Mouse (Mus musculus): ENCODE data around the gene Nkx1-2. TPM values are rescaled to one million over a fixed set of nuclear protein-coding genes. Genes with fewer than 3 reads are reported as not detected.

The Nkx1-2 gene
- polyA plus RNA-seq, 1 experiment from 2014 or later, result not detected

- no peak for ATAC-seq (ENCODE audit: insufficient read depth, low FRiP score)
- WGBS, result 72% methylated on average over 3 of the region's 3 CpGs
- no peak overlapping the region for H3K4me2 ChIP-seq (ENCODE audit: low read depth, low read length)
- no peaks in the 10 kb centered on the region for H3K36me3 ChIP-seq (ENCODE audit: control insufficient read depth, insufficient read depth, low read length)
- no peaks in the 10 kb centered on the region for H3K9me3 ChIP-seq (replicated peaks; ENCODE audit: control insufficient read depth, low read length)
- H3K4me3 ChIP-seq (replicated peaks; ENCODE audit: low read length), result no peak overlapping the region
- H3K27ac ChIP-seq (ENCODE audit: low read length), result no peak overlapping the region
- no peaks in the 10 kb centered on the region for H3K4me1 ChIP-seq (ENCODE audit: control insufficient read depth, insufficient read depth, low read length)
- H3K27me3 ChIP-seq (ENCODE audit: control insufficient read depth, insufficient read depth, low read length), result no peaks in the 10 kb centered on the region
- H3K9ac ChIP-seq (ENCODE audit: low read length), result no peak overlapping the region
Observed at GRCm38 (mm10) chr7:132627448-132627847, 28.0 kb upstream of the Nkx1-2 start.

GRCm38 (mm10) chr7:132626174-132626573, 26.7 kb upstream of the Nkx1-2 start:
- no peak overlapping the region for H3K9ac ChIP-seq (ENCODE audit: low read length)
- ATAC-seq (ENCODE audit: insufficient read depth, low FRiP score), result no peak
- no peaks in the 10 kb centered on the region for H3K27me3 ChIP-seq (ENCODE audit: control insufficient read depth, insufficient read depth, low read length)
- 48% methylated on average over 4 of the region's 4 CpGs for WGBS
- no peaks in the 10 kb centered on the region for H3K4me1 ChIP-seq (ENCODE audit: control insufficient read depth, insufficient read depth, low read length)
- no peak overlapping the region for H3K4me2 ChIP-seq (ENCODE audit: low read depth, low read length)
- no peak overlapping the region for H3K27ac ChIP-seq (ENCODE audit: low read length)
- no peaks in the 10 kb centered on the region for H3K9me3 ChIP-seq (replicated peaks; ENCODE audit: control insufficient read depth, low read length)
- H3K4me3 ChIP-seq (replicated peaks; ENCODE audit: low read length), result no peak overlapping the region
- no peaks in the 10 kb centered on the region for H3K36me3 ChIP-seq (ENCODE audit: control insufficient read depth, insufficient read depth, low read length)

GRCm38 (mm10) chr7:132624161-132624560, 24.7 kb upstream of the Nkx1-2 start:
- H3K27me3 ChIP-seq (ENCODE audit: control insufficient read depth, insufficient read depth, low read length), result no peaks in the 10 kb centered on the region
- H3K27ac ChIP-seq (ENCODE audit: low read length), result no peak overlapping the region
- H3K4me3 ChIP-seq (replicated peaks; ENCODE audit: low read length), result no peak overlapping the region
- H3K9me3 ChIP-seq (replicated peaks; ENCODE audit: control insufficient read depth, low read length), result no peaks in the 10 kb centered on the region
- ATAC-seq (ENCODE audit: insufficient read depth, low FRiP score), result no peak
- WGBS, result 79% methylated on average over 10 of the region's 10 CpGs
- H3K4me2 ChIP-seq (ENCODE audit: low read depth, low read length), result no peak overlapping the region
- no peak overlapping the region for H3K9ac ChIP-seq (ENCODE audit: low read length)
- H3K4me1 ChIP-seq (ENCODE audit: control insufficient read depth, insufficient read depth, low read length), result no peaks in the 10 kb centered on the region
- H3K36me3 ChIP-seq (ENCODE audit: control insufficient read depth, insufficient read depth, low read length), result no peaks in the 10 kb centered on the region

- no peaks in the 10 kb centered on the region for H3K27me3 ChIP-seq (ENCODE audit: control insufficient read depth, insufficient read depth, low read length)
- no peaks in the 10 kb centered on the region for H3K36me3 ChIP-seq (ENCODE audit: control insufficient read depth, insufficient read depth, low read length)
- no peak for ATAC-seq (ENCODE audit: insufficient read depth, low FRiP score)
- H3K4me2 ChIP-seq (ENCODE audit: low read depth, low read length), result no peak overlapping the region
- H3K4me3 ChIP-seq (replicated peaks; ENCODE audit: low read length), result no peak overlapping the region
- no peaks in the 10 kb centered on the region for H3K9me3 ChIP-seq (replicated peaks; ENCODE audit: control insufficient read depth, low read length)
- no peak overlapping the region for H3K27ac ChIP-seq (ENCODE audit: low read length)
- H3K4me1 ChIP-seq (ENCODE audit: control insufficient read depth, insufficient read depth, low read length), result no peaks in the 10 kb centered on the region
- no peak overlapping the region for H3K9ac ChIP-seq (ENCODE audit: low read length)
- 80% methylated on average over 15 of the region's 15 CpGs for WGBS
Observed at GRCm38 (mm10) chr7:132619975-132620918, 20.8 kb upstream of the Nkx1-2 start.

GRCm38 (mm10) chr7:132619549-132619948, 20.1 kb upstream of the Nkx1-2 start:
- no peaks in the 10 kb centered on the region for H3K27me3 ChIP-seq (ENCODE audit: control insufficient read depth, insufficient read depth, low read length)
- no peaks in the 10 kb centered on the region for H3K4me1 ChIP-seq (ENCODE audit: control insufficient read depth, insufficient read depth, low read length)
- no peak overlapping the region for H3K4me2 ChIP-seq (ENCODE audit: low read depth, low read length)
- no peaks in the 10 kb centered on the region for H3K9me3 ChIP-seq (replicated peaks; ENCODE audit: control insufficient read depth, low read length)
- WGBS, result 83% methylated on average over 8 of the region's 8 CpGs
- H3K27ac ChIP-seq (ENCODE audit: low read length), result no peak overlapping the region
- no peak overlapping the region for H3K9ac ChIP-seq (ENCODE audit: low read length)
- ATAC-seq (ENCODE audit: insufficient read depth, low FRiP score), result no peak
- H3K4me3 ChIP-seq (replicated peaks; ENCODE audit: low read length), result no peak overlapping the region
- no peaks in the 10 kb centered on the region for H3K36me3 ChIP-seq (ENCODE audit: control insufficient read depth, insufficient read depth, low read length)

- no peak for ATAC-seq (ENCODE audit: insufficient read depth, low FRiP score)
Observed at GRCm38 (mm10) chr7:132617021-132617564, 17.7 kb upstream of the Nkx1-2 start.

GRCm38 (mm10) chr7:132616391-132616790, 17.0 kb upstream of the Nkx1-2 start:
- H3K27me3 ChIP-seq (ENCODE audit: control insufficient read depth, insufficient read depth, low read length), result no peaks in the 10 kb centered on the region
- H3K4me2 ChIP-seq (ENCODE audit: low read depth, low read length), result no peak overlapping the region
- WGBS, result 54% methylated on average over 6 of the region's 6 CpGs
- H3K9ac ChIP-seq (ENCODE audit: low read length), result no peak overlapping the region
- no peaks in the 10 kb centered on the region for H3K9me3 ChIP-seq (replicated peaks; ENCODE audit: control insufficient read depth, low read length)
- ATAC-seq (ENCODE audit: insufficient read depth, low FRiP score), result no peak
- no peaks in the 10 kb centered on the region for H3K4me1 ChIP-seq (ENCODE audit: control insufficient read depth, insufficient read depth, low read length)
- no peak overlapping the region for H3K27ac ChIP-seq (ENCODE audit: low read length)
- H3K36me3 ChIP-seq (ENCODE audit: control insufficient read depth, insufficient read depth, low read length), result no peaks in the 10 kb centered on the region
- no peak overlapping the region for H3K4me3 ChIP-seq (replicated peaks; ENCODE audit: low read length)

More at GRCm38 (mm10) chr7:132617021-132617564, 17.7 kb upstream of the Nkx1-2 start:
- H3K4me3 ChIP-seq (replicated peaks; ENCODE audit: low read length), result no peak overlapping the region
- H3K27ac ChIP-seq (ENCODE audit: low read length), result no peak overlapping the region
- H3K9ac ChIP-seq (ENCODE audit: low read length), result no peak overlapping the region
- H3K36me3 ChIP-seq (ENCODE audit: control insufficient read depth, insufficient read depth, low read length), result no peaks in the 10 kb centered on the region
- no peaks in the 10 kb centered on the region for H3K27me3 ChIP-seq (ENCODE audit: control insufficient read depth, insufficient read depth, low read length)
- no peak overlapping the region for H3K4me2 ChIP-seq (ENCODE audit: low read depth, low read length)
- H3K4me1 ChIP-seq (ENCODE audit: control insufficient read depth, insufficient read depth, low read length), result no peaks in the 10 kb centered on the region
- 88% methylated on average over 5 of the region's 5 CpGs for WGBS
- no peaks in the 10 kb centered on the region for H3K9me3 ChIP-seq (replicated peaks; ENCODE audit: control insufficient read depth, low read length)

GRCm38 (mm10) chr7:132615346-132615745, 15.9 kb upstream of the Nkx1-2 start:
- Histone ChIP-seq H3K27ac (ENCODE audit: low read length) (no peak overlapping the region), H3K27me3 (ENCODE audit: control insufficient read depth, insufficient read depth, low read length) (no peaks in the 10 kb centered on the region), H3K4me3 (replicated peaks; ENCODE audit: low read length) (no peak overlapping the region), H3K4me1 (ENCODE audit: control insufficient read depth, insufficient read depth, low read length) (no peaks in the 10 kb centered on the region), H3K36me3 (ENCODE audit: control insufficient read depth, insufficient read depth, low read length) (no peaks in the 10 kb centered on the region), H3K9me3 (replicated peaks; ENCODE audit: control insufficient read depth, low read length) (no peaks in the 10 kb centered on the region), H3K9ac (ENCODE audit: low read length) (no peak overlapping the region), H3K4me2 (ENCODE audit: low read depth, low read length) (no peak overlapping the region)
- 31% methylated on average over 3 of the region's 3 CpGs for WGBS
- ATAC-seq (ENCODE audit: insufficient read depth, low FRiP score), result no peak

- Histone ChIP-seq H3K27ac (ENCODE audit: low read length) (no peak overlapping the region), H3K4me1 (ENCODE audit: control insufficient read depth, insufficient read depth, low read length) (no peaks in the 10 kb centered on the region), H3K9ac (ENCODE audit: low read length) (no peak overlapping the region), H3K4me2 (ENCODE audit: low read depth, low read length) (no peak overlapping the region), H3K4me3 (replicated peaks; ENCODE audit: low read length) (no peak overlapping the region), H3K9me3 (replicated peaks; ENCODE audit: control insufficient read depth, low read length) (no peaks in the 10 kb centered on the region), H3K36me3 (ENCODE audit: control insufficient read depth, insufficient read depth, low read length) (no peaks in the 10 kb centered on the region), H3K27me3 (ENCODE audit: control insufficient read depth, insufficient read depth, low read length) (no peaks in the 10 kb centered on the region)
- ATAC-seq (ENCODE audit: insufficient read depth, low FRiP score), result no peak
- 88% methylated on average over 8 of the region's 8 CpGs for whole genome bisulfite sequencing
Observed at GRCm38 (mm10) chr7:132611530-132611929, 12.1 kb upstream of the Nkx1-2 start.
